Mouse (Mus musculus) small intestine, adult 2 months (tissue): ENCODE results near the gene Sesn2.

Experiments
- CTCF ChIP-seq: fragments of 200-500 bp; IDR thresholded peaks from 2 replicates; pipeline ENCODE4 v1.5.1; 2012; ENCODE audit warnings: low read depth, mild to moderate bottlenecking, control low read depth, inconsistent platforms, low read length, moderate library complexity, mixed read lengths; ENCODE audit not compliant: insufficient replicate concordance, insufficient read length; ENCODE audit errors: extremely low read depth
- POLR2A ChIP-seq: fragments of 200-500 bp; IDR thresholded peaks from 2 replicates; pipeline ENCODE4 v1.6.1; 2012; ENCODE audit warnings: low read depth, mild to moderate bottlenecking, control low read depth, inconsistent platforms, low read length, moderate library complexity

GRCm38 (mm10) chr4:132501639-132502038 is 8.7 kb downstream of the Sesn2 start:
- TF ChIP-seq POLR2A: no peak
- TF ChIP-seq CTCF: no peak
